Mouse (Mus musculus): Measurements from ENCODE around the gene Kpna6.

The Kpna6 gene
- long read RNA-seq, experiment 1, full-length matches to known transcripts: 2 of 8 reads
- long read RNA-seq, experiment 1, partial matches to known transcripts: 1 of 8 reads
- long read RNA-seq, experiment 1, other reads (novel, unspliced or antisense): 5 of 8 reads
- long read RNA-seq, experiment 2, full-length matches to known transcripts: 1 of 8 reads
- long read RNA-seq, experiment 2, partial matches to known transcripts: 1 of 8 reads
- long read RNA-seq, experiment 2, other reads (novel, unspliced or antisense): 6 of 8 reads

DNA sequence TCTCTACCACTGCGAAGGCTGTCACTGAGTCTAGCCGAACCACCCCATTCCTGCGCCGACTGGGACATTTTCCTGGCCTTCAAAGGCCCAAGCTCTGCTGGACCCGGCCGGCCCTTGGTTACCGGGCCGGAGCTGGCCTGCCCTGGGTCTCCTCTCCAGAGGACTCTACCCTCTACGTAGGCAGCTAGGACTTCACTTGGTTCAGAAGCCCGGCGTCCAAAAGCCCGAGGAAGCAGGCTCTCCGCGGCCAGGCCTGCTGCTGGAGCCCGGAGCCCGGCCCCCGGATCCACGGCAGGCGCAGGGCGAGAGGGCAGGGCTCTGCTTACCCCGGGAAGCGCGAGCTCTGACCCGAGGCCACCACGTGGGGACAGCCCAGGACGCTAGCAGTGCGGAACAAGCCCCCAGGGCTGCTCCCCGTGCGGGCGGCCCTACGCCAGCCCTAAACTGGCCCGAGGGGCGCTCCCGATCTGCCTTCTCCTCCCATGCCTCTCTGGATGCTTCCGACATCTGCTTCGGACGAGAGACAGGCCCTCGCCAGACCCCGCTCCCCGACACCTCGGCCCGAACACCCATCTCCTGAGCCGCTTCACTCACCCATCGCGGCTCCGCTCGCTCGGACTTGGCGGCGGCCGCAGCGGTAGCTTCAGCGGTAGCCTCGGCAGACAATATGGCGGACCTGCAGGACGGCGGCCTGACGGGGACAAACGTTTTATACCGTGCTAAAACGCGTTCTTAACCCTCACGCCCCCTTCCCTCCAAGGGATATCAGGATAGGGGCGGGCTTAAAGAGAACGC lies at the start of gene Kpna6:
TSS of gene Kpna6 (minus strand) at position 685 of the 795 bp plus-strand sequence.
- intact Hi-C loops (cut with DNase I): no loop called here

- intact Hi-C loops (cut with DNase I): no loop called here
Observed at GRCm38 (mm10) chr4:129716310-129716709, 43.7 kb upstream of the Kpna6 start.

GRCm38 (mm10) chr4:129709486-129710129 lies 37.0 kb upstream of the Kpna6 start:
- intact Hi-C loops (cut with DNase I): loop anchor here (10.0 kb wide), 1 partner anchor 375 kb away; no protein-coding TSS in a partner anchor

DNA sequence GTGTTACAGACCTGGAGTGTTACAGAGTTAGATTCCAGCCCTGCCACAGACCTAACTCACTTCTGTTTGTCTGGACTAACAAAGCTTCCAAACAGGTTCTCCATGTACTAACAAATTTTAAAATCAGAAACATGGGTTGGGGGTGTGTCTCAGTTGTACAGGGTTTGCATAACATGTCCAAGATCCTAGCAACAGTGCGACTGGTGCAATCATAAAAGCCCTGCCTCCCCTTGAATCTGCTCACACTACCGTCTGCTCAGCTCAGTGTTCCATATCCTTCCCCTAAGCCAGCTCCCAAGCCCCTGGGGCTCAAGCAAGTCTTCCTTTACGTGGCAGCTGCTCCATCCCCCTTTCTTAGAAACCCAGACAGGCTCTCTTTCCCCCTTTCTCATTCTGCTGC lies 34.2 kb upstream of the Kpna6 start:
- intact Hi-C loops (cut with DNase I): loop anchor here (10.0 kb wide), 1 partner anchor 378 kb away; no protein-coding TSS in a partner anchor

GRCm38 (mm10) chr4:129702454-129702853 lies 29.9 kb upstream of the Kpna6 start:
- intact Hi-C loops (cut with DNase I): loop anchor here (5.0 to 10.0 kb wide), 3 partner anchors 40 to 382 kb away; partner anchors contain the start of gene Khdrbs1

DNA sequence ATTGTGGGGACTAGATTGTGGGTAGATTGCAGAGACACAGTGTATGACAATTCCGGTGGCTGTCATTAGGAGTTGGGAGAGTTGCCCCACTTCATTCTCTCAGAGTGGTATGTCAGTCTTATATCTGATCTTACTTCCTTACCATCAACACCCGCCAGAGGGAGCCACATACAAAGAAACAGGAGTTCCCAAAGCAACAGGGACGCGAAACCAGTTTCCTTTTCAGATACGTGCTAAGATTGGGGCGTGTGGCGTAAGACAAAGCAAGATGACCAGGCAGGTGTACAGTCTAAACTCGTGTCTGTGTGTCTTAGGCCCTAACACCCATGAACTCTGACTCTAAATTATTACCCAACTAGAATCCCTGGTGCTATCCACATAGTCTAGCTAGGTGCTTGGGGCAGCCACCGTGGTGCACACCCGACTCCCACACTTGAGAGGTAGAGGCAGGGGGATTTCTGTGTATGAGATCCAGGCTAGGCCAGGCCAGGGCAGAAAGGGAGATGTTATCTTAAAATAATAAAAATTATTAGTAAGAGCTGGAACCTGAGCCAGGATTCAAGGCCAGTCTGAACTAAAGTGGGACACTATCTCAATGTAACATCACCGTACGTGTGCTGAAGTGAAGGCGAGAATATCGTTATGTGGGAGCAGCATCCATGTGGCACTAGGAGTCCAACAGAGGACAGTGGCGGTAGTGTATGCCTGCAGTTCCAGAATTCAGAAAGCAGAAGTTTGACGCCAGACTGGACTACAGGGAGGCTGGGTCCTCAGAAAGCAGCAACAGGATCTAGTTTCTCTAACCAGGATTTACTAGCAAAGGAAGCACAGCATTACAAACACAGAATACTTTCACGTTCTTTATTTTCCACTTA lies 29.2 kb upstream of the Kpna6 start:
- intact Hi-C loops (cut with DNase I): loop anchor here (5.0 to 10.0 kb wide), 3 partner anchors 41 to 383 kb away; partner anchors contain the start of gene Khdrbs1

DNA sequence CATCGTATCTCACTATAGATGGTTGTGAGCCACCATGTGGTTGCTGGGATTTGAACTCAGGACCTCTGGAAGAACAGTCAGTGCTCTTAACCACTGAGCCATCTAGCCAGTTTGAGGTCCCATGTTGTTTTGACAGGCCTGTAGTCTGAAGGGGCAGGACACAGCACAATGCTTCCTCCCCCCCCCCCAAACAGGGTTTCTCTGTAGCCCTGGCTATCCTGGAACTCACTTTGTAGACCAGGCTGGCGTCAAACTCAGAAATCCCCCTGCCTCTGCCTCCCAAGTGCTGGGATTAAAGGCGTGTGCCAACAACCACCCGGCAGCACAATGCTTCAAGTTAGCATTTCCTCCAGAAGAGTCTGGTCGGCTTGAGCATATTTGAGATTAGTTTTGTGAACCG lies 28.1 kb upstream of the Kpna6 start:
- intact Hi-C loops (cut with DNase I): loop anchor here (5.0 to 10.0 kb wide), 3 partner anchors 42 to 384 kb away; partner anchors contain the start of gene Khdrbs1

GRCm38 (mm10) chr4:129700216-129700615 lies 27.6 kb upstream of the Kpna6 start:
- intact Hi-C loops (cut with DNase I): loop anchor here (5.0 to 10.0 kb wide), 3 partner anchors 42 to 385 kb away; partner anchors contain the start of gene Khdrbs1

GRCm38 (mm10) chr4:129697191-129697590 lies 24.6 kb upstream of the Kpna6 start:
- intact Hi-C loops (cut with DNase I): no loop called here

DNA sequence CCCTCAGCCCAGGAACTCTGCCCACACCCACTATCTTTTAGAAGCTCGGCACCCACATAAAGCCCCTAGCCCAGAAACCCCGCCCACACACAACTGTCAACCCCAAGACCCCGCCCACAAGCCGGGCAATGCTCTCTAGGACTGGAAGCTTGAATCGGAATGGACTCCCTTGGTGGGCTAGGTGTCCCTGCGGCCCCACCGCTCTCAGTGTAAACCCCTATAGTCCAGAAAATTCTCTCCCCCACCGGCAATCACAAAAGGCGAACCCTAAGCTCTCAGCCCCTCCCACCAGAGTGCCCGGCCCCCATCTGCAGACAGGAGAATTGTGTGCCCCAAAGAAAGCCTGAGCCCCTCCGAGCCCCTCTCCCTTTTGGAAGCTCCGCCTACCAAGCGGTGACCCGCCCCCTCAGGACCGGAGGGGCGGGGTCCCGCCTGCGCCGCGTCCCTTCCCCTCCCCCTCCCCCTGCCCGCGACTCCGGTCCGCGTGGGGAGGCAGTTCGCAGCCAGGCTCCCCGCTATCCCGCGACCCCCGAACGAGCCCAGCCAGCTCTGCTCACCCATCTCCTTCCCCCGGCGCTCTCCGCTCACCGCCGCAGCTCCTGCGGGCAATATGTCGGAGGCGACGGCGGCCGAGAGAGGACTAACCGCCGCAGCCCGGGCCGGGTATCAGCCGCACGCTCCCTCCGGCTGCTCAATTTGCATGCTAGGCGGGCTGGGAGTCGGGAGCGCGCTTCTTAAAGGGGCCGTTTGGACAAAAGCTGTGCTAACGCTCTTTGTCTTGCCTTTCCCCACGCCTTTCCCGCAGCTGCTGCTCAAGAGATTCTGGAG lies 23.8 kb upstream of the Kpna6 start, which contains the start of gene Tmem39b:
TSS of gene Tmem39b (minus strand) at position 681 of the 828 bp plus-strand sequence.
- intact Hi-C loops (cut with DNase I): no loop called here

DNA sequence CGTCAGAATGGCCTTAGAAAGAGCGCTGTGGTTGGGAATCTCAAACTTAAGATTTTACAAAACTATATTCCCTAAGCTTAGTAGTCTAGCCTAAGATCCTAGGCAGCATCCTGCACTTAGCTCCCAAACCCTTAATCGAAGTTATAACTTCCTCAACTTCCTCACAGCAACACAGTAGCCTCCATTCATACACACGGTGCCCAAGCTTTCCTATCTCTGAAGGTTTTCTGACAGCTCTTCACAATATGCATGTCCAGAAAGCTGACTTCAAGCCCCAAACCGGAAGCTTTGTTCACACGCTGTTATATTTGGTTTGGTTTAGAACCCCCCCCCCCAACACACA lies 23.2 kb upstream of the Kpna6 start:
- intact Hi-C loops (cut with DNase I): no loop called here

- intact Hi-C loops (cut with DNase I): no loop called here
Observed at GRCm38 (mm10) chr4:129684531-129684930, 12.0 kb upstream of the Kpna6 start.

GRCm38 (mm10) chr4:129683901-129684493 lies 11.4 kb upstream of the Kpna6 start:
- intact Hi-C loops (cut with DNase I): no loop called here

- intact Hi-C loops (cut with DNase I): no loop called here
Observed at GRCm38 (mm10) chr4:129681837-129682236, 9.3 kb upstream of the Kpna6 start.

DNA sequence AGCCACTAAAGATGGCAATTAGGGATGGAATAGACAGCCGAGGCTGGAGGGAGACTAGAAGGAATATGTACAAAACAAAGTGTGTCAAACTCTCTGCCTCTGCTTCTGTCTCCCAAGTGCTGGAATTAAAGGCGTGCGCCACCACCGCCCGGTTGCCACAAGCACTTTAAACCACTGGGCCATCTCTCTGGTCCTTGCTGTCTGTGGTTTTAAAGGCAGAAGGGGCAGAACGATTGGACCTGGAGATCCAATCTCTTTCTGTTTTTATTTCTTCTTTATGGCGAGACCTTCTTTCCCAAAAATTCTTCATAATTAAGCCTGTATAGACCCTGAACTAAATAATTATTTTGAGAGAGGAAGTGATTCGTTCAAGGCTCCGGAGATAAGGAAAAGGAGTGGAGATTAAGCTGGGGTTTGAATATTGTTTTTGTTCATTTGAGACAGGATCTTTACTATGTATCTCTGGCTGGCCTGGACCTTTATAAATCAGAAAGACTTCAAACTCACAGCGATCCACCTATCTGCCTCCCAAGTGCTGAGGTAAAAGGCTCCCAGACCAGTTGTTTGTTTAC lies 397 bp upstream of the Kpna6 start:
- intact Hi-C loops (cut with DNase I): no loop called here

- intact Hi-C loops (cut with DNase I): no loop called here
Observed at GRCm38 (mm10) chr4:129671491-129672082, 980 bp downstream of the Kpna6 start.

GRCm38 (mm10) chr4:129662255-129662813 lies 10.2 kb downstream of the Kpna6 start:
- intact Hi-C loops (cut with DNase I): no loop called here

DNA sequence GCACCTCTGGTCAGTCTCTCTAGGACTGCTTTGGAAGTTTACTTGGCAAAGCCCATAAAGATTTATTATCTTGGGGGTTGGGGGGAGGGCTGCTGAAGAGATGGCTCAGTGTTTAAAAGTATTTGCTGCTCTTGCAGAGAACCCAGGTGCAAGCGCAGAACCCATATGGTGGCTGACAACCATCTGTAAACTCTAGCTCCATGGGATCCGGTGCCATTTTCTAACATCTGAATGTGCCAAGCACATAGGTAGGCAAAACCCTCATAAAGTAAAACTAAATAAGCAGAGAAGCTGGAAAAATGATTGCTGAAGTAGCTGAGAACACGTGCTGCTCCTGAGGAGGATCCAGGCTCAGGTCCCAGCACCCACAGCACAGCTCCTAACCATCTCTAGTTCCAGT lies 11.0 kb downstream of the Kpna6 start:
- intact Hi-C loops (cut with DNase I): no loop called here

All from adrenal gland (tissue).